Mouse (Mus musculus) forebrain, embryonic 11.5 days (tissue): Measurements from ENCODE around the gene Elobl. TPM values are rescaled to one million over a fixed set of nuclear protein-coding genes. Genes with fewer than 3 reads are reported as not detected.

Experiments
- ATAC-seq: fragments of 200-750 bp; cut with Nextera tagmentation; replicated peaks from 2 replicates; pipeline ENCODE4 v1.8.0; 2017; ENCODE audit warnings: moderate TSS enrichment; ENCODE audit not compliant: low FRiP score
- DNase-seq: peaks from one replicate; pipeline ENCODE4 v3.0.0-alpha.2; 2017; ENCODE audit warnings: low spot score
- H3K27ac ChIP-seq: fragments of 300-500 bp; sonication (generic); 2 replicates; pipeline ENCODE4 v1.5.1; 2014; ENCODE audit warnings: low read depth, low read length
- H3K27me3 ChIP-seq: fragments of 300-500 bp; sonication (generic); 2 replicates; pipeline ENCODE4 v1.6.1; 2014; ENCODE audit warnings: mild to moderate bottlenecking, low read length, mixed read lengths; ENCODE audit not compliant: control insufficient read depth, insufficient read depth
- H3K36me3 ChIP-seq: fragments of 300-500 bp; sonication (generic); 2 replicates; pipeline ENCODE4 v1.6.1; 2014; ENCODE audit warnings: mild to moderate bottlenecking, low read length, moderate library complexity, mixed read lengths; ENCODE audit not compliant: control insufficient read depth, insufficient read depth
- H3K4me1 ChIP-seq: fragments of 300-500 bp; sonication (generic); replicated peaks from 2 replicates; pipeline ENCODE4 v1.6.1; 2014; ENCODE audit warnings: low read length, mixed read lengths; ENCODE audit not compliant: control insufficient read depth, insufficient read depth
- H3K4me2 ChIP-seq: fragments of 300-500 bp; sonication (generic); 2 replicates; pipeline ENCODE4 v1.6.1; 2014; ENCODE audit warnings: low read depth, mild to moderate bottlenecking, low read length, moderate library complexity, mixed read lengths; ENCODE audit not compliant: severe bottlenecking
- H3K4me3 ChIP-seq: fragments of 300-500 bp; sonication (generic); 2 replicates; pipeline ENCODE4 v1.5.1; 2014; ENCODE audit warnings: low read depth, low read length
- H3K9ac ChIP-seq: fragments of 300-500 bp; sonication (generic); 2 replicates; pipeline ENCODE4 v1.6.1; 2014; ENCODE audit warnings: low read length
- H3K9me3 ChIP-seq: fragments of 300-500 bp; sonication (generic); 2 replicates; pipeline ENCODE4 v1.6.1; 2016; ENCODE audit warnings: low read length, mixed read lengths; ENCODE audit not compliant: control insufficient read depth
- WGBS: fragments of 180-500 bp; shearing (Covaris S2); extraction: QIAGEN DNeasy Blood & Tissue Kit; methylation state at CpG from one replicate; pipeline ENCODE4 v1.1.7; 2014; 5-methylcytosine and 5-hydroxymethylcytosine counted together
- polyA plus RNA-seq: library from polyadenylated mRNA; unstranded; fragments of >200 nt; fragmentation: Nextera tagmentation; extraction: Ambion mirVana; gene quantifications from 2 replicates; pipeline ENCODE4 v1.2.1, GENCODE M21; 2014

Elobl gene
- polyA plus RNA-seq, 1 experiment from 2014 or later = not detected

GRCm38 (mm10) chr11:88977188-88977587 lies 10.5 kb upstream of the Elobl start:
- no peak overlapping the region for H3K4me3 ChIP-seq
- H3K27me3 ChIP-seq = no peaks in the 10 kb centered on the region
- no peaks in the 10 kb centered on the region for H3K9me3 ChIP-seq
- H3K4me2 ChIP-seq = no peak overlapping the region
- H3K27ac ChIP-seq = no peak overlapping the region
- no peak for DNase-seq
- ATAC-seq = no peak
- H3K4me1 ChIP-seq = no peaks in the 10 kb centered on the region; the same call in 1 of the 2 replicates
- no peaks in the 10 kb centered on the region; the same call in 1 of the 2 replicates for H3K36me3 ChIP-seq
- no peak overlapping the region for H3K9ac ChIP-seq
- WGBS = 94% methylated on average over 5 of the region's 5 CpGs

DNA sequence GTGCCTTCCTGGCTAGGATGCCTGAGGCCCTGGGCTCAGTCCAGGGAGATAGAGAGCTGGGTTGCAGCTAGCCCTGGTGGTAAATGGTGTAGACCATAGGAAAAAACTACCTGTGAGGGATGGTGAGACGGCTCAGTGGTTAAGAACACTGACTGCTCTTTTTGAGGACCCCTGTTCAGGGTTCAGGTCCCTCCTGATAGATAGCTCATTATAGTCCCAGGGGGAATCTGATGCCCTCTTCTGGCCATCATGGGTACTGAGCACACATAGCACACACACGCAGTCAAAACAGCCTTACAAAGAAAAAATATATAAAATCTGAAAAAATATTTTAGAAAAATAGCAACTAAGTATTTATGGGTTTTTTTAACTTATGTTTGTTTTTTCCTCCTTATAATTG lies 9.6 kb upstream of the Elobl start:
- no peak overlapping the region for H3K4me2 ChIP-seq
- no peaks in the 10 kb centered on the region for H3K9me3 ChIP-seq
- no peaks in the 10 kb centered on the region for H3K27me3 ChIP-seq
- WGBS = 90% methylated on average over 2 of the region's 2 CpGs
- no peak overlapping the region for H3K27ac ChIP-seq
- no peak overlapping the region for H3K4me3 ChIP-seq
- no peaks in the 10 kb centered on the region; the same call in 1 of the 2 replicates for H3K4me1 ChIP-seq
- no peaks in the 10 kb centered on the region for H3K36me3 ChIP-seq
- H3K9ac ChIP-seq = no peak overlapping the region
- DNase-seq (no peak), ATAC-seq (no peak)

DNA sequence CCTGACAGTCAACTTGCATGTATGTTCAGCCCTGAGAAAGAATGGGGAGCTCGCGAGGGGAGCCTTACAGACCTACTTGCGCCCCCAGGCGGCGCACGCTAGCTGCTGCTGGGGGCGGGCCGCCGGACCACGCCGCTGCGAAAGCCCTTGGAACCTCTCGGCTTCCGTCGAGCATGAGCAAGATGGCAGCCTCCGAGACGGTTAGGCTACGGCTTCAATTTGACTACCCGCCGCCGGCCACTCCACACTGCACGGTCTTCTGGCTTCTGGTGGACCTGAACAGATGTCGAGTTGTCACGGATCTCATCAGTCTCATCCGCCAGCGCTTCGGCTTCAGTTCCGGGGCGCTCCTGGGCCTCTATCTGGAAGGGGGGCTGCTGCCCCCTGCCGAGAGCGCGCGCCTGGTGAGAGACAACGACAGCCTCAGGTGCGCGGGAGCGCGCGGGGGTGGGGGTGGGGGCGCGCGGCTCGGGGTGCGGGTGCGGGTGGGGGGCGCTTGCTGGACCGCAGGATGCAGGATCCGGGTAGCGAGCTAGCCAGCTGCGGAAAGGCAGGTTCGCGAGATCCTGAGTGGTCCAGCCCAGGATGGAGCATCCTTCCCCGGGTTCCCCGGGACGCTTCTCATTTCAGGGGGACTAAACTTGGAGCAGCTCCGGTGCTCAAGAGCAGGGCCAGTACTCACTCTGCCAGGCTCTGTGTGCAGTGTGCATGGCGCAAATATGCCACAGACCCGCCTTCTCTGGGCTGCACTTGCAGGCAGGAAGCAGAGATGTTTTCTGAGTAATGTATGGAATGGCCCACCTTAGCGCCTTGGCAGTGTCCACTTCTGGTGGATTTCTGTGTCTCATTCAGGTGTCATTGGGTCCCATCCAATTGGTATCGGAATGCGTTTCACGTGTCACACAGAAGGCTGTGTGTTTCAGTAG lies 7.3 kb upstream of the Elobl start:
- H3K27me3 ChIP-seq = no peaks in the 10 kb centered on the region
- peak; percentile 96 for DNase-seq
- peak overlapping the region; percentile 70 for H3K4me3 ChIP-seq
- H3K4me2 ChIP-seq = peak overlapping the region; percentile 70
- H3K9ac ChIP-seq = peak overlapping the region; percentile 85
- H3K36me3 ChIP-seq = no peaks in the 10 kb centered on the region
- H3K9me3 ChIP-seq = no peaks in the 10 kb centered on the region
- peak overlapping the region; percentile 75 for H3K27ac ChIP-seq
- no peaks in the 10 kb centered on the region; the same call in 1 of the 2 replicates for H3K4me1 ChIP-seq
- 3% methylated on average over 62 of the region's 62 CpGs for WGBS
- peak; percentile 79 for ATAC-seq

DNA sequence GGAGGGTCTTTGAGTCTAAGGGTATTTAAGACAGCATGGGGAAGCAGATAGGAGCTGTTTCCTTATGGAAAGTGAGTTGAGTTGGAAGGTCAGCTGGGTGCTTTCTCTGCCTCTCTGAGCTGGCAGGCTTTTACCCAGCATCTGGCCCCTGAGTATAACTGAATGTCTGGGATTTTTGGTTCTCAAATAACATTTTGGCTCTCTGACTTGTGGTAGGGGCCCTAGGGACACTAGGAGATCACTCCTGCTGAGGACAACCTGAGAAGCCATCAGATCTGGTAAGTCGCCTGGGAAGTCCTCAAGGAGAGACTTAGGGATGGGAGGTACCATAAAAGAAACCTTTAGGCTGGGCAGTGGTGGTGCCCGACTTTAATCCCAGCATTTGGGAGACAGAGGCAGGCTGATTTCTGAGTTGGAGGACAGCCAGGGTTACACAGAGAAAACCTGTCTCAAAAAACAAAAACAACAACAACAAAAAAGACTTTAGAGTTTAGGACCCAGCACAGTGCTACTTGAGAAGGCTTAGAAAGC lies 3.5 kb upstream of the Elobl start, which contains the start of gene Coil:
Coil (plus strand) TSS at position 51 of the 531 bp plus-strand sequence.
- no peak within 1 kb of the TSS for H3K27ac ChIP-seq
- no peaks in the 10 kb centered on the region for H3K27me3 ChIP-seq
- H3K4me2 ChIP-seq = no peak within 1 kb of the TSS
- H3K9me3 ChIP-seq = no peaks in the 10 kb centered on the region
- H3K4me1 ChIP-seq = no peaks in the 10 kb centered on the region; the same call in 1 of the 2 replicates
- H3K36me3 ChIP-seq = no peaks in the 10 kb centered on the region
- no peak within 1 kb of the TSS for H3K4me3 ChIP-seq
- no peak; the same call in 1 of the 2 replicates for ATAC-seq
- WGBS = 40% methylated on average over 2 of the region's 2 CpGs
- peak; percentile 50 for DNase-seq
- H3K9ac ChIP-seq = no peak within 1 kb of the TSS

- DNase-seq (no peak), ATAC-seq (no peak)
- Histone ChIP-seq H3K36me3 (no peaks in the 10 kb centered on the region), H3K4me3 (no peak overlapping the region), H3K27me3 (no peaks in the 10 kb centered on the region), H3K9me3 (no peaks in the 10 kb centered on the region), H3K4me1 (no peaks in the 10 kb centered on the region), H3K4me2 (no peak overlapping the region), H3K27ac (no peak overlapping the region), H3K9ac (no peak overlapping the region)
- WGBS = 84% methylated on average over 3 of the region's 3 CpGs
These were observed 7.9 kb downstream of the Elobl start for GRCm38 (mm10) chr11:88958851-88959250.

- Histone ChIP-seq H3K4me3 (peak within 1 kb of the TSS; percentile 44), H3K27ac (no peak within 1 kb of the TSS), H3K9me3 (no peaks in the 10 kb centered on the region), H3K9ac (peak within 1 kb of the TSS; percentile 55), H3K27me3 (no peaks in the 10 kb centered on the region), H3K4me2 (peak within 1 kb of the TSS; percentile 59), H3K36me3 (no peaks in the 10 kb centered on the region), H3K4me1 (no peaks in the 10 kb centered on the region)
- 6% methylated on average over 34 of the region's 34 CpGs for WGBS
- DNase-seq (peak; percentile 97), ATAC-seq (peak; percentile 96)
These were observed 11.3 kb downstream of the Elobl start, which contains the start of gene Scpep1 for GRCm38 (mm10) chr11:88955217-88955969. Gene Scpep1, minus strand, starts transcription at chr11:88955465.

GRCm38 (mm10) chr11:88954803-88955202 lies 11.9 kb downstream of the Elobl start:
- no peak for DNase-seq

GRCm38 (mm10) chr11:88953582-88953981 lies 13.1 kb downstream of the Elobl start:
- Histone ChIP-seq H3K4me1 (no peaks in the 10 kb centered on the region), H3K4me2 (no peak overlapping the region), H3K27ac (no peak overlapping the region), H3K27me3 (no peaks in the 10 kb centered on the region), H3K4me3 (no peak overlapping the region), H3K36me3 (no peaks in the 10 kb centered on the region), H3K9ac (no peak overlapping the region), H3K9me3 (no peaks in the 10 kb centered on the region)
- ATAC-seq (no peak), DNase-seq (no peak)
- WGBS = 92% methylated on average over 3 of the region's 3 CpGs

More at GRCm38 (mm10) chr11:88954803-88955202, 11.9 kb downstream of the Elobl start:
- H3K27me3 ChIP-seq = no peaks in the 10 kb centered on the region
- no peaks in the 10 kb centered on the region for H3K36me3 ChIP-seq
- H3K27ac ChIP-seq = no peak overlapping the region
- no peaks in the 10 kb centered on the region for H3K4me1 ChIP-seq
- ATAC-seq = peak; percentile 60
- WGBS = 0% methylated on average over 4 of the region's 4 CpGs
- H3K9ac ChIP-seq = peak overlapping the region; percentile 55
- H3K4me2 ChIP-seq = peak overlapping the region; percentile 59
- H3K9me3 ChIP-seq = no peaks in the 10 kb centered on the region
- peak overlapping the region; percentile 44 for H3K4me3 ChIP-seq
